Mouse (Mus musculus): ENCODE results near the gene Slc25a42. TPM values are rescaled to one million over a fixed set of nuclear protein-coding genes. Genes with fewer than 3 reads are reported as not detected.
"Not testable (repeated sequence)": the region's sequence is repeated elsewhere in the genome, so short reads cannot be mapped to it uniquely, and the experiment has no call there.

Slc25a42 gene
- polyA plus RNA-seq, 1 experiment from 2014 or later: 1.6 TPM

DNA sequence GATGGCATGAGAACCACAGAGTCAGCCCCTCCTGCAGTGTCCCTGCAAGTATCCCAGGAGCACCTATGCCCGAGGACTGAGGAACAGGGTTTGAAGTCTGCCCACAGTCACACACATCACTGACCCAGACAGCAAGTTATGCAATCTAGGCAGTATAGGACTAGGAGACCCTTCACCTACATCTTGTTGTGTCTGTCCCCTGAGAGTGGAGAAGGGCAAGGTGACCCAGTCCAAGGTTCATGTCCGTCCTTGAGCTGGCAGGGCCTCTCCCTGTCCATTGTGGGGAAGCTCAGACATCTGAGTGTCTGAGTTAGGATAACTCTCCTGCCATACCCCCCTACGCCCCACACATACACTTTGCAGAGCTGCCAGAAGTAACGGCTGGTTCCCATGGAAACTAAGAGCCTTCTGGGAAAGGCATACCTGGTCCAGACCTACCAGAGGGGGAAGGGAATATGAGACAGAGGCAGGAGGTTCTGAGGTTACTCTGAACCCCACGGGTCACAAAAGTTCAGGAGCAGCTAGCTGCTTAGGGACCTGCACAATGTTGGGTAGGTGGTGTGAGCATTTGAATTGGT lies 7.1 kb upstream of the Slc25a42 start:
- Histone ChIP-seq H3K9ac (ENCODE audit: low read length) (no peak overlapping the region), H3K9me3 (ENCODE audit: control insufficient read depth, low read length) (no peaks in the 10 kb centered on the region), H3K4me3 (ENCODE audit: low read depth, low read length) (no peak overlapping the region), H3K36me3 (ENCODE audit: control insufficient read depth, insufficient read depth, low read length) (no peaks in the 10 kb centered on the region; the same call in 1 of the 2 replicates), H3K27ac (ENCODE audit: low read depth, low read length) (no peak overlapping the region), H3K27me3 (ENCODE audit: control insufficient read depth, insufficient read depth, low read length) (no peaks in the 10 kb centered on the region), H3K4me2 (no peak overlapping the region), H3K4me1 (ENCODE audit: control insufficient read depth, insufficient read depth, low read length) (no peaks in the 10 kb centered on the region)
- ATAC-seq (ENCODE audit: low FRiP score) (no peak), DNase-seq (ENCODE audit: low spot score, missing footprints) (no peak)
- WGBS: 64% methylated on average over 5 of the region's 5 CpGs

DNA sequence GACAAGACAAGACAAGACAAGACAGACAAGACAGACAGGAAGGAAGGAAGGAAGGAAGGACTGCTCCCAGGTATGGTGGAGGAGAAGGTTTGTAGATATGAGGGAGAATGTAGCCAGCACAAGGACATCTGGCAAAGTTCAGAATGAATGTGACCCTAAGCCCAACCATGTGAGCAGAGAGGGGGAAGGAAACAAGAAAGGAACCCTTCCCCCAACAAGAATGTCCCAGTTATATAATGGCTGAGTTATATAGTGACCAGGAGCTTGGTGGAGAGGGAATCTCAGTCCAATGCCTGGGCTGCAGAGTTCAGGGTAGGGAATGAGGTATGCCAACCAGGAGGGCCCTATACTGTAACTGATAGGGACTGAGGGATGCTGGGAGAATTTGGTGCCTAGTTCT lies 5.3 kb upstream of the Slc25a42 start:
- Histone ChIP-seq H3K4me3 (ENCODE audit: low read depth, low read length) (no peak overlapping the region), H3K27ac (ENCODE audit: low read depth, low read length) (no peak overlapping the region), H3K9ac (ENCODE audit: low read length) (no peak overlapping the region), H3K27me3 (ENCODE audit: control insufficient read depth, insufficient read depth, low read length) (no peaks in the 10 kb centered on the region), H3K4me1 (ENCODE audit: control insufficient read depth, insufficient read depth, low read length) (no peaks in the 10 kb centered on the region; the same call in 1 of the 2 replicates), H3K36me3 (ENCODE audit: control insufficient read depth, insufficient read depth, low read length) (no peaks in the 10 kb centered on the region), H3K4me2 (no peak overlapping the region), H3K9me3 (ENCODE audit: control insufficient read depth, low read length) (no peaks in the 10 kb centered on the region)
- ATAC-seq (ENCODE audit: low FRiP score) (no peak), DNase-seq (ENCODE audit: low spot score, missing footprints) (no peak)

DNA sequence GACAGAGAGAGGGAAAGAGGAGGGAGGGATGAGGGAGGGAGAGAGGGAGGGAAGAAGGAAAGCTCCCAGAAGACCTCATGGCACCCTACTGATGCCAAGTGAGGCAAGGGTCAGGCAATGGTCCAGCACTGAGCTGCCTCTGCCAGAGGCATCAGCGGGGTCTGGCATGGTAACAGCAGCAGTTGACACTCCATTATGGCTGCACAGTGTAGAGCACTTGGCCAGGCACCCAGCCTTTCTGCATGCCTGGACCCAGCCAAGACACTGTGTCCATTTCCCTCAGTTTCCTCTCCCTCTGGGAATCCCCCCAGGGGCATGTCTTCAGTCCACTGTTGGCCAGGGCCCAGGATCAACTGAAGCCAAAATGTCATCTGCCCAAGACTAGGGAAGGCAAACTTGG lies 4.5 kb upstream of the Slc25a42 start:
- no peak overlapping the region for H3K4me3 ChIP-seq (ENCODE audit: low read depth, low read length)
- no peaks in the 10 kb centered on the region for H3K9me3 ChIP-seq (ENCODE audit: control insufficient read depth, low read length)
- ATAC-seq (ENCODE audit: low FRiP score) (no peak), DNase-seq (ENCODE audit: low spot score, missing footprints) (no peak)
- H3K36me3 ChIP-seq (ENCODE audit: control insufficient read depth, insufficient read depth, low read length): no peaks in the 10 kb centered on the region
- no peaks in the 10 kb centered on the region; the same call in 1 of the 2 replicates for H3K4me1 ChIP-seq (ENCODE audit: control insufficient read depth, insufficient read depth, low read length)
- WGBS: 53% methylated on average over 1 of the region's 1 CpGs
- H3K9ac ChIP-seq (ENCODE audit: low read length): no peak overlapping the region
- no peak overlapping the region for H3K4me2 ChIP-seq
- no peaks in the 10 kb centered on the region for H3K27me3 ChIP-seq (ENCODE audit: control insufficient read depth, insufficient read depth, low read length)
- H3K27ac ChIP-seq (ENCODE audit: low read depth, low read length): no peak overlapping the region

DNA sequence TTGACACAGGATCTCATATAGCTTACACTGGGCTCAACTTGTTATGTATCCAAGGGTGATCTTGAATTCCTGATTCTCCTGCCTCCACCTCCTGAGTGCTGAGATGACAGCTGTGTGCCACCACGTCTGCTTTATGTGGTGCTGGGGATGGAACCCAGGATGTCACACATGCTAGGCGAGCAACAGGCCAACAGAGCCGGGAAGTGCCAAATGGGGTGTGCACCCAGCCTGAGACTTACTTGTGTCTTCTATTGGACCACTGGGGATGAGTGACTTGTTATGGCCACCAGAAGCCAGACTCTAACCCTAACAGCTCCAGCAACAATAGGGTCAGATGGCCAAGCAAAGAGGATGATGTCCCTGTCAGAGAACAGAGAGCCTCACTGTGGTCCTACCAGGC lies 4.1 kb upstream of the Slc25a42 start:
- not testable (repeated sequence) for H3K4me3 ChIP-seq (ENCODE audit: low read depth, low read length); H3K4me2 ChIP-seq; H3K27ac ChIP-seq (ENCODE audit: low read depth, low read length); ATAC-seq (ENCODE audit: low FRiP score); H3K9ac ChIP-seq (ENCODE audit: low read length); DNase-seq (ENCODE audit: low spot score, missing footprints); H3K4me1 ChIP-seq (ENCODE audit: control insufficient read depth, insufficient read depth, low read length); H3K27me3 ChIP-seq (ENCODE audit: control insufficient read depth, insufficient read depth, low read length); H3K36me3 ChIP-seq (ENCODE audit: control insufficient read depth, insufficient read depth, low read length); H3K9me3 ChIP-seq (ENCODE audit: control insufficient read depth, low read length)
- WGBS: 74% methylated on average over 3 of the region's 3 CpGs

DNA sequence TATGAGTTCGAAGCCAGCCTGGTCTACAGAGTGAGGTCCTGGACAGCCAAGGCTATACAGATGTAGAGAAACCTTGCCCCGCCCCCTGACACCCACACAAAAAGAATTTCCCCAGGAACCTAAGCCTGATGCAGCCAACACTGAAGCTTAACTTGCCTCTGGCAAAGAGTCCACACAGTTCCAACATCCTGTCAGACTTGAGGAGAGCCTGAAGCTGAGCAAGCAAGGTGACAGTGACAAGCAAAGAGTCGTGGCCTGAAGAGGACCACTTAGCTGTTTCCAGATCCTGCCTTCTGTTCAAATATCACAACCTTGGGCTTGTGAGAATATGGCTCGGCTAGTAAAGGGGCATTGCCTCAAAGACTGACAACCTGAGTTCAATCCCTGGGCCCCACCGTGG lies 3.0 kb upstream of the Slc25a42 start:
- no peak for ATAC-seq (ENCODE audit: low FRiP score)
- Histone ChIP-seq H3K4me3 (ENCODE audit: low read depth, low read length) (no peak overlapping the region), H3K4me1 (ENCODE audit: control insufficient read depth, insufficient read depth, low read length) (no peaks in the 10 kb centered on the region; the same call in 1 of the 2 replicates), H3K36me3 (ENCODE audit: control insufficient read depth, insufficient read depth, low read length) (no peaks in the 10 kb centered on the region), H3K9me3 (ENCODE audit: control insufficient read depth, low read length) (no peaks in the 10 kb centered on the region), H3K4me2 (no peak overlapping the region), H3K9ac (ENCODE audit: low read length) (no peak overlapping the region), H3K27me3 (ENCODE audit: control insufficient read depth, insufficient read depth, low read length) (peaks cover 8% of the 10 kb centered on the region), H3K27ac (ENCODE audit: low read depth, low read length) (no peak overlapping the region)
- WGBS: 75% methylated on average over 5 of the region's 5 CpGs
- no peak for DNase-seq (ENCODE audit: low spot score, missing footprints)

DNA sequence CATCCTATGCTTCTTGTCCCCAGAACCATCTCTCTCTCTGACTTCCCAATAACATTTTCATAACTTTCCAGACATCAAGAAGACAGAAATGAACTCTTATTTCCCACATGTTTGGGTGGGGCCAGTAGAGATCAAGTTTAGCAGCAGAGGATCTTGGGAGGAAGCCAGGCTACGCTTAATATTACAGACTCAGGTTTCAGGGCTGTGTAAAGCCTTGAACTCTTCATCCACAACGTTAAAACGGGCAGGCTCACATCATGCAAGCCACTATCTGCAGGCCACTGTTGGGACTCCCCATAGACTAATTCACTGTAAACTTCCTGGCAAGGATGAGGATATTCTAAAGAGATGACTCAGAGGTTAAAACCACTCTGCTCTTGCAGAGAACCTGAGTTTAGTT lies 2.3 kb upstream of the Slc25a42 start:
- no peaks in the 10 kb centered on the region; the same call in 1 of the 2 replicates for H3K4me1 ChIP-seq (ENCODE audit: control insufficient read depth, insufficient read depth, low read length)
- ATAC-seq (ENCODE audit: low FRiP score) (no peak), DNase-seq (ENCODE audit: low spot score, missing footprints) (no peak)
- no peak overlapping the region for H3K27ac ChIP-seq (ENCODE audit: low read depth, low read length)
- 73% methylated on average over 3 of the region's 3 CpGs for WGBS
- no peak overlapping the region for H3K9ac ChIP-seq (ENCODE audit: low read length)
- H3K9me3 ChIP-seq (ENCODE audit: control insufficient read depth, low read length): no peaks in the 10 kb centered on the region
- H3K4me2 ChIP-seq: no peak overlapping the region
- no peaks in the 10 kb centered on the region for H3K36me3 ChIP-seq (ENCODE audit: control insufficient read depth, insufficient read depth, low read length)
- H3K27me3 ChIP-seq (ENCODE audit: control insufficient read depth, insufficient read depth, low read length): peaks cover 8% of the 10 kb centered on the region
- H3K4me3 ChIP-seq (ENCODE audit: low read depth, low read length): no peak overlapping the region

DNA sequence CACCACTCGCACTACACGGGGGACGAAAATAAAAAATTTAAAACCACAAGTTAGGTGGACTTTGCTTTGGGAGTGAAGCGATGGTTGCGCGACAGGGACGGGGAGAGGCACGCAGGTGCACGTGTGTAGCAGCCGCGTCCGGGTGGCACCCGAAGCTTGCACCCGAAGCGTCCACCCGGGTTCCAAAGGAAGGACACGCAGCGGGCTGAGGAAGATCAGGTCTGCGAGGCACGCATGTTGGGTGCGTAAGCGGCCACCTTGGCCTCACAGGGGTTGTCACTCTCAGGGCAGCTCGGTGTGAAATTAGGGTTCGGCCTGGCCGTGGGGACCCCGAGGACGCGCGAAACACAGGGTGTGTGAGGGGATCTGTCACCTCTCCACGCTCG lies 386 bp downstream of the Slc25a42 start:
- DNase-seq (ENCODE audit: low spot score, missing footprints) (no peak), ATAC-seq (ENCODE audit: low FRiP score) (no peak)
- Histone ChIP-seq H3K9me3 (ENCODE audit: control insufficient read depth, low read length) (no peaks in the 10 kb centered on the region), H3K27me3 (ENCODE audit: control insufficient read depth, insufficient read depth, low read length) (peaks cover 8% of the 10 kb centered on the region), H3K4me1 (ENCODE audit: control insufficient read depth, insufficient read depth, low read length) (no peaks in the 10 kb centered on the region; the same call in 1 of the 2 replicates), H3K4me2 (peak overlapping the region; percentile 97), H3K27ac (ENCODE audit: low read depth, low read length) (no peak overlapping the region), H3K9ac (ENCODE audit: low read length) (peak overlapping the region; percentile 59), H3K4me3 (ENCODE audit: low read depth, low read length) (peak overlapping the region; percentile 55), H3K36me3 (ENCODE audit: control insufficient read depth, insufficient read depth, low read length) (no peaks in the 10 kb centered on the region)
- 2% methylated on average over 31 of the region's 31 CpGs for WGBS

DNA sequence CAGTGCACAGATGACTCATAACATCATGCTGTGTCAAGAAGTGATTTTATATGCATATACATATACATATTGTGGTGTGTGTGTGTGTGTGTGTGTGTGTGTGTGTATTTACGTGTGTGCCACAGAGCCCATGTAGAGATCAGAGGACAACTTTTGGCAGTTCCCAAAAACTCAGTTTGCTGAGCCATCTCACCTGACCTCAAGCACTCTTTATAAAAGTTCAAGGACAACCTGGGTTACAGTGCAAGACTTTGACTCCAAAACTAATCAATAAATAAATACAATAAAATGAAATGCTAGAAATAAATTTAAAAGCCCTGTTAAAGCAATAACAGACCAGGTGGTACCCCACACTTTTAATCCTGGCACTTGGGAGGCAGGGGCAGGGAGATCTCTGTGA lies 830 bp downstream of the Slc25a42 start:
- no peak overlapping the region for H3K27ac ChIP-seq (ENCODE audit: low read depth, low read length)
- H3K36me3 ChIP-seq (ENCODE audit: control insufficient read depth, insufficient read depth, low read length): no peaks in the 10 kb centered on the region
- peak overlapping the region; percentile 55 for H3K4me3 ChIP-seq (ENCODE audit: low read depth, low read length)
- no peak overlapping the region; the same call in 1 of the 2 replicates for H3K9ac ChIP-seq (ENCODE audit: low read length)
- ATAC-seq (ENCODE audit: low FRiP score): no peak
- WGBS: 81% methylated on average over 1 of the region's 1 CpGs
- DNase-seq (ENCODE audit: low spot score, missing footprints): no peak
- H3K4me2 ChIP-seq: peak overlapping the region; percentile 97
- no peaks in the 10 kb centered on the region for H3K9me3 ChIP-seq (ENCODE audit: control insufficient read depth, low read length)
- H3K4me1 ChIP-seq (ENCODE audit: control insufficient read depth, insufficient read depth, low read length): no peaks in the 10 kb centered on the region; the same call in 1 of the 2 replicates
- peaks cover 8% of the 10 kb centered on the region for H3K27me3 ChIP-seq (ENCODE audit: control insufficient read depth, insufficient read depth, low read length)

DNA sequence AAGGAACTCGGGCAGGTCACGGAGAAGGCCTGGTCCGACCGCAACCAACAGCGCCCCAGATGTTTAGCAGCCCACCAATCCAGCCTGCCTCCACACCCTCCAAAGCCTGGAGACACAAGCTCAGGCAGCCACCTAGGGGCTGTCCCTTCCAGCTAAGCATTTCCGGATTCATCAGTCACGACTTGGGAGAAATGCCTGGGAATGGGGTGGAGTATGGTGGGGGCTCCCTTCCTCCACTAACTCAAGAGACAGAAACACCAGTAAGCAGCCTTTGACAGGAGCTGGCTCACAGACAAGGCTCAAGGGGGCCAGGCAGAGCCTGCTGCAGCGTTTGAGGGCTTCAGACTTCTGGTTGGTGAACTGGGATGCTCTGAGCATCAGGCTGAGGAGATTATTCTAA lies 1.6 kb downstream of the Slc25a42 start:
- no peaks in the 10 kb centered on the region; the same call in 1 of the 2 replicates for H3K4me1 ChIP-seq (ENCODE audit: control insufficient read depth, insufficient read depth, low read length)
- H3K27me3 ChIP-seq (ENCODE audit: control insufficient read depth, insufficient read depth, low read length): peaks cover 8% of the 10 kb centered on the region
- WGBS: 29% methylated on average over 8 of the region's 8 CpGs
- DNase-seq (ENCODE audit: low spot score, missing footprints) (no peak), ATAC-seq (ENCODE audit: low FRiP score) (no peak)
- H3K9ac ChIP-seq (ENCODE audit: low read length): no peak overlapping the region
- H3K9me3 ChIP-seq (ENCODE audit: control insufficient read depth, low read length): no peaks in the 10 kb centered on the region
- H3K4me2 ChIP-seq: no peak overlapping the region
- no peak overlapping the region for H3K4me3 ChIP-seq (ENCODE audit: low read depth, low read length)
- no peak overlapping the region for H3K27ac ChIP-seq (ENCODE audit: low read depth, low read length)
- no peaks in the 10 kb centered on the region for H3K36me3 ChIP-seq (ENCODE audit: control insufficient read depth, insufficient read depth, low read length)
